Mouse (Mus musculus) left cerebral cortex, adult 18-20 months (tissue): ENCODE results near the gene Il12rb1. TPM values are rescaled to one million over a fixed set of nuclear protein-coding genes. Genes with fewer than 3 reads are reported as not detected.

Source experiments
- DNase-seq, 2 experiments: peaks; one replicate each; pipeline ENCODE4 v3.0.0; 2021 to 2022; ENCODE audit warnings: low spot score in 2 of 2, mixed read lengths in 1 of 2
- total RNA-seq, 2 experiments: library from RNA; stranded (reverse); gene quantifications; 2 replicates each; pipeline ENCODE4 v1.2.3; 2021

The Il12rb1 gene
- total RNA-seq, 2 experiments from 2014 or later = 0.63 to 0.77 TPM

- no peak for DNase-seq
Measured at GRCm38 (mm10) chr8:70773410-70773809, 34.8 kb upstream of the Il12rb1 start.

- DNase-seq = peak; percentile 38 to 63
Measured at GRCm38 (mm10) chr8:70773833-70774232, 34.4 kb upstream of the Il12rb1 start.

- no peak for DNase-seq
Measured at GRCm38 (mm10) chr8:70774740-70775139, 33.5 kb upstream of the Il12rb1 start.

GRCm38 (mm10) chr8:70775227-70775626, 33.0 kb upstream of the Il12rb1 start:
- no peak for DNase-seq

DNA sequence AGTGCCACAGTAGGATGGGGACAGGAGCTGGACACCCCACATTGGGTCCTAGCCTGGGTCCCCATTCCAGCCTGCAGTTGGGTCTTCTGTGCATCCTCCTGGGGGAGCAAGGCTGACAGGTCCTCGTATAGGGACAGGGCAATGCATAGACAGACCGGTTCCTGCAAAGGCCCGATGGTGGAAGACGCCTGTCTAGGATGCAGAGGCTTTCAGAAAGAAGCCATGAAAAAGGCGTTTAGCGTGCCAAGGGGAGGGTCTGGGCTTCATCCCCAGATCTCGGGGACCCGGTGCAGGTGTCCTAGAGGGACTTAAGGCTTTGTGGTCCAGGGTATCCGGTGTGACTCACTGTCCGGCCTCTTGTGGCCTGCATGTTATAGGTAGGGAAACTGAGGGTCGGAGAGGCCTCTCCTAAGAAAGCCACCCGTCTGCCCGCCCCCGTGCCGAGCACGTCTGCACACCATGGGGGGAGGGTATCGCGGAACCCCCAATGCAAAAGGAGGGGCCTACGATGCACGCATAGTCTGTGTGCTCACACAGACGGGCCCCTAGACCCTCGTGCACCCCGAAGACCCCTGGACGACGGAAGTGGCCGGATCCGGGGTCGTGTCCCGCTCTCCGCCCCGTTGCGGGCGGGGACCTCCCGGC, 32.3 kb upstream of the Il12rb1 start:
- DNase-seq = no peak

DNA sequence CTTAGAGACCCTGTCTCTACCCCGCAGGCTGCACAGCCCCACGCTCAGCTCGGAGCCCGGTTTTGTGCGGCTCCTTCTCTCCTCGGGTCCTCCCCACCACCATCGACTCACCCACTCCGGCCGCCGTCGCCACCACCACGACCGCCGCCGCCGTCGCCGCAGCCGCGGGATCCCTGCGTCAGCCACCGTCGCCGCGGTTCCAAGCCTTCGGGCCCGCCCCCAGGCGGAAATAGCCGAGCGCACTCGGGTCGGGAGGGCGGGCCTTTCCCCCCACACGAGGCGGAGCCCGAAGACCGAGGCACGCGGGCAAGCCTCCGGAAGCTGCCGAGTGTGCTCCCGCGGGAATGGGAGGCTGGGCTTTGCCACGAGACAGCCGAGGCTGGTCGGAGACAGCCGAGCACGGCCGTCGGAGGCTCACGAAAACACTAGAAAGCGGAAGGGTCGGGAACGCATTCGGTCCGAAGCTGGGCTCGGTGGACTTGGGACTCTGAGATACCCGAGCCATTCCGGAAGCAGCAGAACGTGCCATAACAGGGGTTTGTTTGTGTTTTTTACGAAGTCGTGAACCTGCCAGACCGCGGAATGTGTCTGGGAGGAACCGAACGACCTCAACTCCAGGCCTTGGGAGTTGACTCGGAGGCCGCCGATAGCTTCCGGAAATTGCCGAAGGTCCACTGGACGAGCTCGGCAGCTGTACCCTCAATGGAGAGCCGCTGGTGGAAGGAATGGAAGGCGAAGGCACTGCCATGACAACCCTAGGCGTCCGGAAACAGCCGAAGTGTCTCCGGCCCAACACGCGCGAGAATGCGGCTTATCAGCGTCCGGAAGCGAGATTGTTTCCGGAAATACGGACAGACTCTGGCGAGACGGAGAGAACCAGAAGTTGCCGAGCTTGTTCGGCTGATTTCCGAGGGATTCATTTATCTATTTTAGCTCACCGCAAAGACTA, 31.5 kb upstream of the Il12rb1 start, which contains the start of gene Pik3r2:
Gene Pik3r2, minus strand, starts transcription at position 218 of the 949 bp plus-strand sequence.
- peak; percentile 98 to 99 for DNase-seq

DNA sequence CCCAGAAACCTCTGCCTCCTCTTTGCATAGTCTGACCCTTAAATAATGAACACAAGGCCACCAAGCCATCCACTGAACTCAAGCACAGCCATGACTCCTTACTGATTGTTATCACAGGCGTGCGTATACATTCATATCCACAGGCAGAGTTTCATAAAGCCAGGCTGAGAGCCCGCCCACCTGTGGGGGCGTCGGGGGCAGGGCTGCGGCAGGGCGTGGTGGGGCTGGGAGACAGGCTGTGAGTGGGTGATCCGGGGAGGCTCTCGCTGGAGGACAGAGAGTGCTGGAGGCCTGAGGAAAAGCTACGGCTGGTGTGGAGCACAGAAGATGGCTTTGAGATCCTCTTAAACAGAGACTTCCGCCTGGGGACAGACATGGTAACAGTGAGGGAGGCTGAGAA, 28.2 kb upstream of the Il12rb1 start:
- DNase-seq = no peak

DNA sequence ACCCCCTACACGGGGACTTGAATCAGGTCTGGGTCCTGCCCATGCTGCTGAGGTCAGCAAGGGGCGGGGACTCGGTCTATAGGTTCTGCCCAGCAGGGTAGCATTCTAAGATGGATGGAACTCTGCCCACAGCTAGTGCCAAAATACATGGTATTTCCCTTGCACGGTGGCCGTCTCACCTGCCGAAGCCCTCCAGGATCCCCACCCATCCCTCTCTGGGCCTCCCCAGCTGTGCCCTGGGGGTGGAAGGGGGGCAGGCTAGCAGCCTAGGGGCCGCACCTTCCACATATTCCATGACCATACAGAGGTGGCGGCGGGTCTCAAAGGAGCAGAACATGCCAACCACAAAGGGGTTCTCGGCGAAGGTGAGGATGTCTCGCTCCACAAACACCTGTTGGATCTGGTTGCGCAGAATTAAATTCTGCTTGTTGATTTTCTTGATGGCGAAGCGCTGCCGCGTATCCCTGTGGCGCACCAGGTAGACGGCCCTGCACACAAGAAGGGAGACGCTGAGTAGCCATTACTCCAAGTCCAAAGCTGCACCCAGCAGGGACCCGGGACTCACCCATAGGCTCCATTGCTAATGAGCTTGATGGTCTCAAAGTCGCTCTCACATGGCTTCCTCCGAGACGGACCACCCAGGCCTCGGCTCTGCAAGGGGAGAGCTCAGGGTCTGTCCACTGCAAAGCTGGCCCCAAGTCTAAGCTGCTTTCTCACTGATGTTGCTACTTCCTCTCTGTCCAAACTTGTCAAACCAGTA, 21.8 kb upstream of the Il12rb1 start:
- DNase-seq = no peak

DNA sequence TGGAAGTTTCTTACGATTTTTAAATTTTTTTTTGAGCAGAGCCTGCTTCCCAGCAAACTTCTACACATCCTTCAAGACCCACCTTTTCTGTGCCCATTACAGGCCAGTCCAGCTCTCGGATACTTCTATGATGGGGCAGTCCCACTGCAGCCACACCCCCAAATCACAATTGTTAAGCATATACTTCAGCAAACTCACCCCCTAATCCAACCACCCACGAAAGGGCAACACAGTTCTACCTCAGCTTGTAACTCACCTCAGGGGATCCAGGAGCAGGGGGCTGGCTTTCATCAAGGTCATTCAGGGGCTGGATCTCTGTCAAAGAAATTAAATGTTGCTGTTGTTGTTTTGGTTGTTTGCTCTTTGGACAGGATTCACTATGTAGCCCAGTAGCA, 21.2 kb upstream of the Il12rb1 start:
- DNase-seq = no peak

GRCm38 (mm10) chr8:70787941-70788667, 20.1 kb upstream of the Il12rb1 start:
- no peak for DNase-seq

DNA sequence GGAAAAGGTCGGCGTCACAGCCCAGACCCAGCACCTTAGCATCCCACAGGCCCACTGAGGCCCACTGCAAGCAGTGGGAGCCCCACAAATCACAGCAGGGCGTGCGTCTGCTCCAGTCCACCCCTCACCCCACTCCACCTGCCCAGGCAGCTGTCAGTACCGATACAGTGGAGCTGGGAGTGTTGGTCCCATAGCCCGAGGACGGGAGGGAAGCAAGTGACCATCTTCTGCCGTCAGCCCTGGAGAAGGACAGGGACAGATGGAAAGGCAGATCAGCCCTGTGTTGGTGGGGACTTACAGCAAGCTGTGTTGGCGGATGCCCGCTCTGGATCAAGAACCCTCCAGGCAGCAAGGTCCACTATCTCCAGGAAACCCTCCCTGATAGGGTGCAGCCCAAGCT, 19.2 kb upstream of the Il12rb1 start:
- DNase-seq = no peak

GRCm38 (mm10) chr8:70790846-70791245, 17.4 kb upstream of the Il12rb1 start:
- peak in 1 of 2 experiments; percentile 64 for DNase-seq

GRCm38 (mm10) chr8:70791294-70791701, 17.0 kb upstream of the Il12rb1 start:
- DNase-seq = no peak

- DNase-seq = peak; percentile 95
Measured at GRCm38 (mm10) chr8:70791975-70792691, 16.1 kb upstream of the Il12rb1 start.

- peak in 1 of 2 experiments; percentile 76 for DNase-seq
Measured at GRCm38 (mm10) chr8:70792700-70793099, 15.5 kb upstream of the Il12rb1 start.

DNA sequence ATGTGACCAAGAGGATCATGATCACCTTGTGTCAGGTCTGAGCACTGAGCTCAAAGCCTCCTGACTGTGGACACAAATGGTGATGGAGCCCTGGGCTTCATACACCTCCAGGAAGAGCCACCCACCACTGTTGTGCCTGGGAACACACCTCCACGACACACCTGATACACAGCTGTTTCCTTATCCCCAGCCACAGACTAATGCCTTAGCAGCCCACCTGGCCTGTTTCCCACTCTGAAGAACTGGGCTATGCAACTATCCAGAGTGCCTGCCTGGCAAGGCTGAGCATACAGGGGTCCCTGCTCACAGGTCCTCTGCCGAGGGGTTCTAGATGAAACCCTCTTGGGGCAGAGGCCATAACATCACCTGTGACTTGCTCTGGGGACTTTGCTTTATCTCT, 14.0 kb upstream of the Il12rb1 start:
- DNase-seq = no peak

DNA sequence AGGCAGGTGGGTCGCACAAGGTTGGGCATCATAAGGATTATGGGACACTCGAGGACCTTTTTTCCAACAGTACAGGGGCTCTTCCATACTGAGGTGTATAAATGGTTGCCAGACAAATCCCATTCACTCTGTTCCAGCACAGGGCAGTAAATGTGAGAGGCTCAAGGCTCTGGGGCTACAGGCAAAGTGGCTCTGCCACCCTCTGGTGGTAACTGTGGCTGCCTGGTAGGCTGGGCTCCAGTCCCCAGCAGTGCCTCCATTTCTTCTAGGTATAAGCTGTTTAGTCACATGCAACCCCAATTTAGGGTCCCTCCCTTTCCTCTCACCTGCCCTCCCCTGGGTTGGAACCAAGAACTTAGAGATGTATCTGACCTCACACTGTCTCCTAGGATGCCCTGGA, 12.9 kb upstream of the Il12rb1 start:
- no peak for DNase-seq

GRCm38 (mm10) chr8:70796403-70797080, 11.7 kb upstream of the Il12rb1 start:
- no peak for DNase-seq
